Mouse (Mus musculus): ENCODE data around the gene Setd5. TPM values are rescaled to one million over a fixed set of nuclear protein-coding genes. Genes with fewer than 3 reads are reported as not detected.
A peak's percentile ranks its signal among the peaks of the same experiment; 100 is the strongest.

The Setd5 gene
- 10 to 100 TPM; 36.4 to 41.2 TPM for total RNA-seq (2021)
- long read RNA-seq, experiment 1, partial matches to known transcripts: 0 of 4 reads
- long read RNA-seq, experiment 1, other reads (novel, unspliced or antisense): 4 of 4 reads
- long read RNA-seq, experiment 2, partial matches to known transcripts: 1 of 6 reads
- long read RNA-seq, experiment 2, other reads (novel, unspliced or antisense): 4 of 6 reads

GRCm38 (mm10) chr6:113076686-113077516, at the start of gene Setd5:
Setd5 (plus strand) TSS chr6:113077365.
- DNase-seq: peak; percentile 99
- intact Hi-C loops (cut with DNase I; ENCODE audit: low total_unique reads): no loop called here

GRCm38 (mm10) chr6:113027446-113027845, 49.7 kb upstream of the Setd5 start:
- intact Hi-C loops (cut with DNase I; ENCODE audit: low total_unique reads): no loop called here

GRCm38 (mm10) chr6:113029006-113029405, 48.2 kb upstream of the Setd5 start:
- intact Hi-C loops (cut with DNase I; ENCODE audit: low total_unique reads): no loop called here
- no peak for DNase-seq

More at GRCm38 (mm10) chr6:113027446-113027845, 49.7 kb upstream of the Setd5 start:
- no peak for DNase-seq

GRCm38 (mm10) chr6:113030553-113030952, 46.6 kb upstream of the Setd5 start:
- intact Hi-C loops (cut with DNase I; ENCODE audit: low total_unique reads): loop anchor here (10.0 kb wide), 1 partner anchor 274 kb away; the partner anchor contains the start of gene Brpf1
- DNase-seq: no peak

GRCm38 (mm10) chr6:113030970-113031660, 46.0 kb upstream of the Setd5 start:
- intact Hi-C loops (cut with DNase I; ENCODE audit: low total_unique reads): loop anchor here (10.0 kb wide), 1 partner anchor 274 kb away; the partner anchor contains the start of gene Brpf1
- DNase-seq: no peak

GRCm38 (mm10) chr6:113032121-113032520, 45.0 kb upstream of the Setd5 start:
- DNase-seq: no peak
- intact Hi-C loops (cut with DNase I; ENCODE audit: low total_unique reads): loop anchor here (10.0 kb wide), 1 partner anchor 273 kb away; the partner anchor contains the start of gene Brpf1

GRCm38 (mm10) chr6:113033185-113033584, 44.0 kb upstream of the Setd5 start:
- DNase-seq: no peak
- intact Hi-C loops (cut with DNase I; ENCODE audit: low total_unique reads): loop anchor here (10.0 kb wide), 1 partner anchor 272 kb away; the partner anchor contains the start of gene Brpf1

GRCm38 (mm10) chr6:113034466-113034865, 42.7 kb upstream of the Setd5 start:
- no peak for DNase-seq
- intact Hi-C loops (cut with DNase I; ENCODE audit: low total_unique reads): loop anchor here (10.0 kb wide), 1 partner anchor 270 kb away; the partner anchor contains the start of gene Brpf1

- intact Hi-C loops (cut with DNase I; ENCODE audit: low total_unique reads): loop anchor here (10.0 kb wide), 1 partner anchor 268 kb away; the partner anchor contains the start of gene Brpf1
- no peak for DNase-seq
These were observed 40.5 kb upstream of the Setd5 start for GRCm38 (mm10) chr6:113036463-113037175.

GRCm38 (mm10) chr6:113037946-113038734, 39.0 kb upstream of the Setd5 start:
- peak; percentile 45 for DNase-seq
- intact Hi-C loops (cut with DNase I; ENCODE audit: low total_unique reads): loop anchor here (10.0 kb wide), 1 partner anchor 267 kb away; the partner anchor contains the start of gene Brpf1

GRCm38 (mm10) chr6:113038735-113039058, 38.5 kb upstream of the Setd5 start:
- no peak for DNase-seq
- intact Hi-C loops (cut with DNase I; ENCODE audit: low total_unique reads): loop anchor here (10.0 kb wide), 1 partner anchor 266 kb away; the partner anchor contains the start of gene Brpf1

GRCm38 (mm10) chr6:113040319-113040718, 36.8 kb upstream of the Setd5 start:
- intact Hi-C loops (cut with DNase I; ENCODE audit: low total_unique reads): no loop called here
- no peak for DNase-seq

- no peak for DNase-seq
- intact Hi-C loops (cut with DNase I; ENCODE audit: low total_unique reads): no loop called here
These were observed 35.8 kb upstream of the Setd5 start for GRCm38 (mm10) chr6:113041215-113041990.

GRCm38 (mm10) chr6:113045575-113045974, 31.6 kb upstream of the Setd5 start:
- DNase-seq: no peak
- intact Hi-C loops (cut with DNase I; ENCODE audit: low total_unique reads): no loop called here

- intact Hi-C loops (cut with DNase I; ENCODE audit: low total_unique reads): no loop called here
- peak; percentile 98 for DNase-seq
These were observed 30.9 kb upstream of the Setd5 start, which contains the start of gene Thumpd3 for GRCm38 (mm10) chr6:113046041-113046975. Thumpd3 (plus strand) TSS chr6:113046225.

- intact Hi-C loops (cut with DNase I; ENCODE audit: low total_unique reads): no loop called here
- no peak for DNase-seq
These were observed 30.0 kb upstream of the Setd5 start for GRCm38 (mm10) chr6:113047016-113047746.

Data from gastrocnemius, postnatal 14 days (tissue).